Mouse (Mus musculus) limb, embryonic 14.5 days (tissue): ENCODE measurements around the gene Eea1. TPM values are rescaled to one million over a fixed set of nuclear protein-coding genes. Genes with fewer than 3 reads are reported as not detected.

Experiments used
- ATAC-seq: fragments of 200-750 bp; cut with Nextera tagmentation; 2 replicates; pipeline ENCODE4 v1.8.0; 2017; ENCODE audit warnings: low read depth, moderate number of reproducible peaks, moderate TSS enrichment; ENCODE audit not compliant: low FRiP score
- DNase-seq: peaks from one replicate; pipeline ENCODE4 v3.0.0-alpha.2; 2015; ENCODE audit warnings: low spot score
- H3K27ac ChIP-seq: fragments of 300-500 bp; sonication (generic); replicated peaks from 2 replicates; pipeline ENCODE4 v1.5.1; 2014; ENCODE audit warnings: low read depth, mild to moderate bottlenecking, low read length, moderate library complexity, mixed read lengths
- H3K27me3 ChIP-seq: fragments of 300-500 bp; sonication (generic); 2 replicates; pipeline ENCODE4 v1.6.1; 2014; ENCODE audit warnings: low read length, mixed read lengths; ENCODE audit not compliant: control insufficient read depth, insufficient read depth
- H3K36me3 ChIP-seq: fragments of 300-500 bp; sonication (generic); 2 replicates; pipeline ENCODE4 v1.6.1; 2014; ENCODE audit warnings: mild to moderate bottlenecking, low read length, moderate library complexity, mixed read lengths; ENCODE audit not compliant: control insufficient read depth, insufficient read depth
- H3K4me1 ChIP-seq: fragments of 300-500 bp; sonication (generic); 2 replicates; pipeline ENCODE4 v1.6.1; 2014; ENCODE audit warnings: antibody characterized with exemption, low read length, mixed read lengths; ENCODE audit not compliant: control insufficient read depth, insufficient read depth
- H3K4me2 ChIP-seq: fragments of 300-500 bp; sonication (generic); replicated peaks from 2 replicates; pipeline ENCODE4 v1.6.1; 2014; ENCODE audit warnings: low read depth, mild to moderate bottlenecking, low read length, moderate library complexity; ENCODE audit not compliant: severe bottlenecking
- H3K4me3 ChIP-seq: fragments of 300-500 bp; sonication (generic); replicated peaks from 2 replicates; pipeline ENCODE4 v1.5.1; 2014; ENCODE audit warnings: low read length
- H3K9ac ChIP-seq: fragments of 300-500 bp; sonication (generic); 2 replicates; pipeline ENCODE4 v1.6.1; 2014; ENCODE audit warnings: mild to moderate bottlenecking, low read depth, low read length, moderate library complexity; ENCODE audit not compliant: severe bottlenecking
- H3K9me3 ChIP-seq: fragments of 300-500 bp; sonication (generic); 2 replicates; pipeline ENCODE4 v1.6.1; 2016; ENCODE audit warnings: low read length; ENCODE audit not compliant: control insufficient read depth
- POLR2A ChIP-seq: fragments of 200-500 bp; IDR thresholded peaks from 2 replicates; pipeline ENCODE4 v1.8.0; 2012; ENCODE audit warnings: inconsistent platforms, mild to moderate bottlenecking, moderate library complexity, borderline replicate concordance; ENCODE audit not compliant: insufficient read depth, insufficient read length; ENCODE audit errors: extremely low read depth
- WGBS: fragments of 180-500 bp; shearing (Covaris S2); extraction: QIAGEN DNeasy Blood & Tissue Kit; methylation state at CpG from one replicate; pipeline ENCODE4 v1.1.7; 2014; 5-methylcytosine and 5-hydroxymethylcytosine counted together
- polyA plus RNA-seq, 2 experiments: library from polyadenylated mRNA; depleted of rRNA in 1 of 2; stranded (reverse) in 1 of 2; unstranded in 1 of 2; fragments of >200 nt; fragmentation: Nextera tagmentation in 1 of 2; extraction: Ambion mirVana in 1 of 2; gene quantifications; 2 replicates each; pipeline versions ENCODE4 v1.2.1 to v1.2.3; 2012 to 2014

The Eea1 gene
- polyA plus RNA-seq, 2 experiments: 11.4 to 24.0 TPM

DNA sequence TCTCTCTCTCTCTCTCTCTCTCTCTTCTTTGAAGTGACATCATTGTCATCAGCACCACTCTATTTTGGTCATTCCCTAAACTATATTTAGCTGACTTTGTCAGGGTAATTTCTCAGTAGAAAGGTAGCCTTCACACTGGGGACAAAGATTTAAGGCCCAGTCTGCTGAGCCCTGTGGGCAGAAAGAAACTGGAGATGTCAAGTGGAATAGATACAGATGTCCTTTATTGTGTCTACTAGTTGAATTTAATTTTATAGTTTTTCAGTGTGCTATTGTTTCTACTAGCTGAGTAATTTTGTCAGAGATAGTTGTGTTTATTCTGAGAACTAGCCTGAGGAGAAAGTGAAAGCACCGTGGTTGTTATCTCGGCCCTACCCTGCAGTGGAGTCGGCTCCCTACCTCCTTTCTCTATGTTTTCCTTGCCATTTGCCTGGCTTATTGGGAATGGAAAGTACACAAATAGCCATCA, 30.3 kb downstream of the Eea1 start:
- DNase-seq (no peak), ATAC-seq (no peak)
- Histone ChIP-seq H3K4me3 (no peak overlapping the region), H3K27ac (no peak overlapping the region), H3K4me1 (no peaks in the 10 kb centered on the region), H3K4me2 (no peak overlapping the region), H3K9ac (no peak overlapping the region), H3K27me3 (no peaks in the 10 kb centered on the region), H3K9me3 (no peaks in the 10 kb centered on the region), H3K36me3 (no peaks in the 10 kb centered on the region; the same call in 1 of the 2 replicates)
- WGBS: 77% methylated on average over 3 of the region's 3 CpGs
- TF ChIP-seq POLR2A: no peak

DNA sequence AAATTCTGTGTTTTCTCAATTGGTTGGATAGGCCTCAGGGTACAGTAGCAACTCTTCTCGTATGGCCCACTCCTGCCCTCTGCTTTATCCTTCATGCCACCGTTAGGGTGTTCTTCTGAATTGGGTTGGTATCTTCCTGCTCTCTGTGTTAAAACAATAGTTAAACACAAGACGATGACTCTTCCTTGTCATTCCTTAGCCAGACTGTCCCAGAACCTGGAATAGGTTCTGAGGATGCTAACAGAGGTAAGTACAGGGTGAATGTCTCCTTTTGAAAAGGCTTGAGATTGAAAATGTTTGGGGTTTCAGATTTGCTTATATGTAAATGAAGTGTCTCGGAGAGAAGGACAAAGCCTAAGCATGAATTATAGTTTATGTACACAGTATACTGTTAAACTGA, 30.9 kb downstream of the Eea1 start:
- no peak overlapping the region for H3K4me2 ChIP-seq
- DNase-seq (no peak), ATAC-seq (no peak)
- H3K27ac ChIP-seq: no peak overlapping the region
- no peaks in the 10 kb centered on the region for H3K27me3 ChIP-seq
- H3K4me1 ChIP-seq: no peaks in the 10 kb centered on the region
- H3K36me3 ChIP-seq: no peaks in the 10 kb centered on the region; the same call in 1 of the 2 replicates
- no peaks in the 10 kb centered on the region for H3K9me3 ChIP-seq
- no peak overlapping the region for H3K4me3 ChIP-seq
- 88% methylated on average over 4 of the region's 4 CpGs for WGBS
- TF ChIP-seq POLR2A: no peak
- H3K9ac ChIP-seq: no peak overlapping the region

DNA sequence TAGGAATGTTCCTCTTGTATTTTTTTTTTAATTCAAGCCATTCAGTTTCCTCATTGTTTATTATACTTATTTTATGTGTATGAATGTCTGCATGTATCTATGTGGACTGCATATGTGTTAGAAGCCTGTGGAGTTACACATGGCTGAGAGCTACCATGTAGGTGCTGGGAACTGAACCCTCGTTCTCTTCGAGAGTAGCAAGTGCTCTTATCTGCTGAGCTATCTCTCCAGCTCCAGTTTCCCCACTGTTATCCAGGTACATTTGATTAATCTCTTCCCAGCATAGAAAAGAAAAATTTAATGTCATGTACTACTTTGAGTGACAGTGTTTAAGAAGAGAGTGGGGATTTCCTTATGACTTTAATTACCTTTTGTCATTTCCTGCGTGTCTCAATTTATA, 31.5 kb downstream of the Eea1 start:
- Histone ChIP-seq H3K9me3 (no peaks in the 10 kb centered on the region), H3K27ac (no peak overlapping the region), H3K36me3 (no peaks in the 10 kb centered on the region; the same call in 1 of the 2 replicates), H3K27me3 (no peaks in the 10 kb centered on the region), H3K9ac (no peak overlapping the region), H3K4me1 (no peaks in the 10 kb centered on the region), H3K4me3 (no peak overlapping the region), H3K4me2 (no peak overlapping the region)
- 83% methylated on average over 3 of the region's 3 CpGs for WGBS
- DNase-seq: no peak
- no peak for TF ChIP-seq POLR2A
- ATAC-seq: no peak

DNA sequence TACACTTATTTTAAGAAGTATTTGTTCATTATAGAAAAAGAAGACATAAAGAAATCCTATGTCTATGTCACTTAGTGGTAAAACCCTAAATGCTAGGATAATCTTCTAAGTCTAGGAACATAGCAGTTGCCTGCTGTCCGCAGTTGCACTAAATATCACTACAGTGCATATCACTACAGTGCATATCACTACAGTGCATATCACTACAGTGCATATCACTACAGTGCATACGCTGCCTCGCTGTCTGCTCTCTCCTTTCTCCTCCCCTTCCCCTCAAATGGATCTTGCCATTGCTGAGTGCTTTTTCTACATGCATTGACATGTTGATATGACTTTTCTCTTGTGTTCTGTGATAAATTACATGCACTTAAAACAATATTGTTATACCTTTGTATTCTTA, 34.0 kb downstream of the Eea1 start:
- Histone ChIP-seq H3K9ac (no peak overlapping the region), H3K9me3 (no peaks in the 10 kb centered on the region), H3K27me3 (no peaks in the 10 kb centered on the region), H3K4me2 (no peak overlapping the region), H3K4me1 (no peaks in the 10 kb centered on the region), H3K36me3 (no peaks in the 10 kb centered on the region; the same call in 1 of the 2 replicates), H3K27ac (no peak overlapping the region), H3K4me3 (no peak overlapping the region)
- WGBS: 95% methylated on average over 3 of the region's 3 CpGs
- TF ChIP-seq POLR2A: no peak
- DNase-seq (no peak), ATAC-seq (no peak)

DNA sequence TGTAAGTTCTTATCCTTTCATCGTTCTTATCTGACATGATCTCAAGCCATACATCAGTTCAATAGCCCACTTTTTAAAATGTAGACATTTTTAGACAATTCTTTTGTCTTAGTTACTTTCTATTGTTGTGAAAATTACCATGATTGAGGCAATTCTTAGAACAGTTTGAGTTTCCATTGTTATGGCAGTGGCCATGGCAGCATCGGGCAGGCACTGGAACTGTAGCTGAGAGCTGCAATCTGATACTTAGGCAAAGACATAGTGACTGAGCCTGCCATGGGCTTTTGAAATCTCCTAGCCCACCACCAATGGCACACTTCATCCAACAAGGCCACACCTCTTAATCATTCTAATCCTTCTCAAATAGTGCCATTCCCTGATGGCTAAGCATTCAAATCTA, 36.3 kb downstream of the Eea1 start:
- H3K4me3 ChIP-seq: no peak overlapping the region
- WGBS: 95% methylated on average over 2 of the region's 2 CpGs
- H3K36me3 ChIP-seq: no peaks in the 10 kb centered on the region; the same call in 1 of the 2 replicates
- H3K27me3 ChIP-seq: no peaks in the 10 kb centered on the region
- H3K4me1 ChIP-seq: no peaks in the 10 kb centered on the region
- TF ChIP-seq POLR2A: no peak
- ATAC-seq: no peak
- no peak for DNase-seq
- H3K4me2 ChIP-seq: no peak overlapping the region
- no peak overlapping the region for H3K9ac ChIP-seq
- H3K9me3 ChIP-seq: no peaks in the 10 kb centered on the region
- no peak overlapping the region for H3K27ac ChIP-seq

DNA sequence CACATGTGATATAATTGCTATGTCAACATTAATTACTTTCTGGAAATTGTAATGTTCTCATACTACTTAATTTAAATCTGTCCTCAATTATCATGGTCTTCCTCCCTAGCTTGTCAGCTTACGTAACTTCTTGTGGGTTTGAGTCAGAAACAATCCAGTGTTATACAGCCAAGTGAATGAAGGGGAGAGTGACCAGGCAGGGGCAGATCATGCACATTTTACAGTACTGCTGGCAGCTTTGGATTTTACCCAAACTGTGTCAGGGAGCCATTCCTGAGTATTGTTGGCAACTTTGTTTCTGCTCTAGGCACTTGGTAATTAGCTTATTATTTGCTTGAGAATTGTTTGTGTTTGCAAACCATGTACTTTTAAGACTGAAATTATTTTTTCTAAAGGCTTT, 49.3 kb downstream of the Eea1 start:
- ATAC-seq (no peak), DNase-seq (no peak)
- no peaks in the 10 kb centered on the region for H3K4me1 ChIP-seq
- WGBS: 85% methylated on average over 1 of the region's 1 CpGs
- H3K27ac ChIP-seq: no peak overlapping the region
- H3K4me3 ChIP-seq: no peak overlapping the region
- no peaks in the 10 kb centered on the region for H3K36me3 ChIP-seq
- TF ChIP-seq POLR2A: no peak
- H3K27me3 ChIP-seq: no peaks in the 10 kb centered on the region
- H3K9me3 ChIP-seq: no peaks in the 10 kb centered on the region
- no peak overlapping the region for H3K9ac ChIP-seq
- H3K4me2 ChIP-seq: no peak overlapping the region
